Mouse (Mus musculus): ENCODE results near the gene Uhrf1. TPM values are rescaled to one million over a fixed set of nuclear protein-coding genes. Genes with fewer than 3 reads are reported as not detected.

Uhrf1 gene
- polyA plus RNA-seq, 1 experiment = 109 TPM

- no peak overlapping the region for H3K4me3 ChIP-seq (replicated peaks; ENCODE audit: control insufficient read depth, low read depth, low read length)
- WGBS = 73% methylated on average over 3 of the region's 3 CpGs
- TF ChIP-seq CTCF (IDR thresholded peaks at IDR 0.05; ENCODE audit: control insufficient read depth, insufficient read depth, low read length) (no peak), POLR2A (IDR thresholded peaks at IDR 0.05; ENCODE audit: borderline replicate concordance, control insufficient read depth, low read depth, low read length) (no peak)
- peak overlapping the region; percentile 49; the same call in 1 of the 2 replicates for H3K27ac ChIP-seq (ENCODE audit: control insufficient read depth, insufficient read depth, low read depth, low read length, poor library complexity)
- H3K4me1 ChIP-seq (ENCODE audit: control insufficient read depth, insufficient read depth, low read length) = peaks cover 4% of the 10 kb centered on the region
Observed at GRCm38 (mm10) chr17:56269741-56270140, 33.4 kb upstream of the Uhrf1 start.

DNA sequence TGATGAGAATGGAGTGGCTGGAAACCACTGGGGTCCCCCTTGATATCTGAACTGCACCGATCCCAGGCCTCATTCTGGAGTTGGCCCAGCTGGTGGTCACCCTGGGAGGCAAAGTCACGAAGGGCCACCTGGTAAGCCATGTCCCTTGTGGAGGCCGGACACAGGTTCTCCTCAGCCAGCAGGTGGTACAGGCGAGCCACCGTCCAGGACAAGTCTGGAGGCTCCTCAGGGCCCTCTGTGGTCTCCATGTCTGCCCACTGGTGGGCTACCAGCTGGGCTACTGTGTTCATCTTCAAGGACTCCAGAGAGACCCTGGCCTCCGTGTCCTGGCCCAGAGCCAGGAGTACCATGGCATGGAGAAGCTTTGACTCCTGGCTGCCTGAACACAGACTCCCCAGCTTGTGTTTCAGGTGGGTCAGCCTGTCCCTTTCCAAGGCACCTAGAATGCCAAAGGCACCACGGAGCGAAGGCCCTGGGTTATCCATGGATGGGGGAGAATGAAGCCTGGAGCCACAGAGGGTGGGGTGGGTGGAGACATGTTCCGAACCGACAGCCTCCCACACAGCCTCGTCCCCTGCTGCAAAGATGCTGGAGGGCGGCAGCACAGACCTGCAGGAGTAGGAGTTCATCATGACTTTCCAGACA lies 31.4 kb upstream of the Uhrf1 start:
- no peak for TF ChIP-seq POLR2A (IDR thresholded peaks at IDR 0.05; ENCODE audit: borderline replicate concordance, control insufficient read depth, low read depth, low read length)
- no peak for TF ChIP-seq CTCF (IDR thresholded peaks at IDR 0.05; ENCODE audit: control insufficient read depth, insufficient read depth, low read length)
- 88% methylated on average over 12 of the region's 12 CpGs for WGBS
- H3K4me1 ChIP-seq (ENCODE audit: control insufficient read depth, insufficient read depth, low read length) = no peaks in the 10 kb centered on the region
- H3K27ac ChIP-seq (ENCODE audit: control insufficient read depth, insufficient read depth, low read depth, low read length, poor library complexity) = no peak overlapping the region
- H3K4me3 ChIP-seq (replicated peaks; ENCODE audit: control insufficient read depth, low read depth, low read length) = no peak overlapping the region

GRCm38 (mm10) chr17:56272644-56273043 lies 30.5 kb upstream of the Uhrf1 start:
- Histone ChIP-seq H3K4me3 (replicated peaks; ENCODE audit: control insufficient read depth, low read depth, low read length) (no peak overlapping the region), H3K27ac (ENCODE audit: control insufficient read depth, insufficient read depth, low read depth, low read length, poor library complexity) (no peak overlapping the region), H3K4me1 (ENCODE audit: control insufficient read depth, insufficient read depth, low read length) (no peaks in the 10 kb centered on the region; the same call in 1 of the 2 replicates)
- WGBS = 77% methylated on average over 3 of the region's 3 CpGs
- TF ChIP-seq POLR2A (IDR thresholded peaks at IDR 0.05; ENCODE audit: borderline replicate concordance, control insufficient read depth, low read depth, low read length) (no peak), CTCF (IDR thresholded peaks at IDR 0.05; ENCODE audit: control insufficient read depth, insufficient read depth, low read length) (no peak)

GRCm38 (mm10) chr17:56273482-56273881 lies 29.6 kb upstream of the Uhrf1 start:
- TF ChIP-seq CTCF (IDR thresholded peaks at IDR 0.05; ENCODE audit: control insufficient read depth, insufficient read depth, low read length) = no peak
- TF ChIP-seq POLR2A (IDR thresholded peaks at IDR 0.05; ENCODE audit: borderline replicate concordance, control insufficient read depth, low read depth, low read length) = no peak
- Histone ChIP-seq H3K4me1 (ENCODE audit: control insufficient read depth, insufficient read depth, low read length) (no peaks in the 10 kb centered on the region; the same call in 1 of the 2 replicates), H3K27ac (ENCODE audit: control insufficient read depth, insufficient read depth, low read depth, low read length, poor library complexity) (no peak overlapping the region), H3K4me3 (replicated peaks; ENCODE audit: control insufficient read depth, low read depth, low read length) (no peak overlapping the region)
- whole genome bisulfite sequencing = 85% methylated on average over 7 of the region's 7 CpGs

GRCm38 (mm10) chr17:56273986-56274385 lies 29.1 kb upstream of the Uhrf1 start:
- TF ChIP-seq CTCF (IDR thresholded peaks at IDR 0.05; ENCODE audit: control insufficient read depth, insufficient read depth, low read length) = no peak
- TF ChIP-seq POLR2A (IDR thresholded peaks at IDR 0.05; ENCODE audit: borderline replicate concordance, control insufficient read depth, low read depth, low read length) = no peak
- H3K4me3 ChIP-seq (replicated peaks; ENCODE audit: control insufficient read depth, low read depth, low read length) = no peak overlapping the region
- H3K27ac ChIP-seq (ENCODE audit: control insufficient read depth, insufficient read depth, low read depth, low read length, poor library complexity) = no peak overlapping the region
- H3K4me1 ChIP-seq (ENCODE audit: control insufficient read depth, insufficient read depth, low read length) = no peaks in the 10 kb centered on the region; the same call in 1 of the 2 replicates
- 79% methylated on average over 5 of the region's 5 CpGs for WGBS

DNA sequence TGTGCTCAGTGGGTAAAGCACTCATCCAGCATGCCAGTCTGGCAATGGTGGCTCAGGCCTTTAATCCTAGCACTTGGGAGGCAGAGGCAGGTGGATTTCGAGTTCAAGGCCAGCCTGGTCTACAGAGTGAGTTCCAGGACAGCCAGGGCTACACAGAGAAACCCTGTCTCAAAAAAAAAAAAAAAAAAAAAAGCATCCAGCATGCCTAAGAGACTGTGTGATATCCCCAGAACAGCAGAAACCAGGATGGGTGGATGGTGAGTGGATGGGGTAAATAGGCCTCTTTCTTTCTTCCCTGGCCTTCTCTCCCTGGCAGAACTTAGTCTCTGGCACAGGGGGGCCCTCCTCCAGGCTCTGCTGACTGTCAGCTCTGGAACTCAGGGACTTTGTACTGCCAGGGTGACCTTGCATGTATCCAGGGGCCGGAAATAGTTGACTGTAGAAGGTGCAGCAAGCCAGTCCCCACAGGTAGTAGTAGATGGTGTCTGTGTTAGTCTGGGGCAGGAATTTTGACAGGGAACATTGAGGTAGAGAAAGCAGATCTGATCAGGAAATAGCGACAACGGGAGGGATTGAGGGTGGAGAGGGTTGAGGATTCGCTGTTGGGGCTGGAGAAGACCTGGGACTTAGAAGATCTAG lies 27.2 kb upstream of the Uhrf1 start:
- 15% methylated on average over 5 of the region's 5 CpGs for WGBS
- Histone ChIP-seq H3K4me3 (replicated peaks; ENCODE audit: control insufficient read depth, low read depth, low read length) (peak overlapping the region; percentile 68), H3K27ac (ENCODE audit: control insufficient read depth, insufficient read depth, low read depth, low read length, poor library complexity) (peak overlapping the region; percentile 63), H3K4me1 (ENCODE audit: control insufficient read depth, insufficient read depth, low read length) (no peaks in the 10 kb centered on the region; the same call in 1 of the 2 replicates)
- TF ChIP-seq CTCF (IDR thresholded peaks at IDR 0.05; ENCODE audit: control insufficient read depth, insufficient read depth, low read length) (no peak), POLR2A (IDR thresholded peaks at IDR 0.05; ENCODE audit: borderline replicate concordance, control insufficient read depth, low read depth, low read length) (no peak)

GRCm38 (mm10) chr17:56276643-56277566 lies 26.2 kb upstream of the Uhrf1 start, which contains the start of gene Ticam1:
Gene Ticam1 (minus strand): TSS chr17:56276786.
- 3% methylated on average over 20 of the region's 21 CpGs for WGBS
- Histone ChIP-seq H3K4me1 (ENCODE audit: control insufficient read depth, insufficient read depth, low read length) (no peaks in the 10 kb centered on the region; the same call in 1 of the 2 replicates), H3K27ac (ENCODE audit: control insufficient read depth, insufficient read depth, low read depth, low read length, poor library complexity) (peak within 1 kb of the TSS; percentile 63), H3K4me3 (replicated peaks; ENCODE audit: control insufficient read depth, low read depth, low read length) (peak within 1 kb of the TSS; percentile 68)
- no peak for TF ChIP-seq CTCF (IDR thresholded peaks at IDR 0.05; ENCODE audit: control insufficient read depth, insufficient read depth, low read length)
- TF ChIP-seq POLR2A (IDR thresholded peaks at IDR 0.05; ENCODE audit: borderline replicate concordance, control insufficient read depth, low read depth, low read length) = peak; percentile 54; the same call in 1 of the 2 replicates

- no peaks in the 10 kb centered on the region; the same call in 1 of the 2 replicates for H3K4me1 ChIP-seq (ENCODE audit: control insufficient read depth, insufficient read depth, low read length)
- TF ChIP-seq POLR2A (IDR thresholded peaks at IDR 0.05; ENCODE audit: borderline replicate concordance, control insufficient read depth, low read depth, low read length) (no peak), CTCF (IDR thresholded peaks at IDR 0.05; ENCODE audit: control insufficient read depth, insufficient read depth, low read length) (no peak)
Observed at GRCm38 (mm10) chr17:56277567-56277893, 25.6 kb upstream of the Uhrf1 start.

More at GRCm38 (mm10) chr17:56277567-56277893, 25.6 kb upstream of the Uhrf1 start:
- no peak overlapping the region for H3K27ac ChIP-seq (ENCODE audit: control insufficient read depth, insufficient read depth, low read depth, low read length, poor library complexity)
- WGBS = 35% methylated on average over 2 of the region's 2 CpGs
- H3K4me3 ChIP-seq (replicated peaks; ENCODE audit: control insufficient read depth, low read depth, low read length) = no peak overlapping the region
